Mouse (Mus musculus): ENCODE results near the gene Zkscan7. TPM values are rescaled to one million over a fixed set of nuclear protein-coding genes. Genes with fewer than 3 reads are reported as not detected.

The Zkscan7 gene
- polyA plus RNA-seq, 1 experiment: 3.8 TPM

DNA sequence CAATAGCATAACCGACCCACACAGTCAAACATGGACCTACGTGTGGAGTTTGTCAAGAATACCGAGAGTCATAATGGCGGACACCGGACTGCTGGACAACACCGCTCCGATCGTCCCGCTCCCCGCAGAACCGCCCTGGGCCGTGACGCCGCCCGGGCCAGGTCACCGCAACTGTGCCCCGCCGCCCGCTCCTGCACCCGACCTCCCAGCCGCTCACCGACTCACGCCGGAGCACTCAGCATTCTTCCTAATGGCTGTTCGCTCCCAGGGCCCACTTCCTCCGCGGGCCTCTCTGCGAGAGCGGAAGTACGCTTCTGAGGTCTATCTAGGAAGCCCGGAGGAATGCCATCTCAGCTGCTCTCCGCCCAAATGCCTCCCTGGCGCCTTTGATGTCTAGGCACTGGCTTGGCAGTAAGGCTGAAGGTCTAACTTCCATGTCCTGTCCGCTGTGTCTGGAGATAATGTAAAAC, 19.8 kb upstream of the Zkscan7 start, which contains the start of gene Zfp445:
Zfp445 (minus strand) TSS at position 310 of the 470 bp plus-strand sequence.
- peaks cover 4% of the 10 kb centered on the region; the same call in 1 of the 2 replicates for H3K4me1 ChIP-seq (ENCODE audit: control insufficient read depth, insufficient read depth, insufficient read length, low read length)
- peak within 1 kb of the TSS; percentile 98 for H3K27ac ChIP-seq (replicated peaks; ENCODE audit: low read depth, low read length)
- peak within 1 kb of the TSS; percentile 100 for H3K4me3 ChIP-seq (ENCODE audit: insufficient read depth, low read depth, low read length)

- H3K27ac ChIP-seq (replicated peaks; ENCODE audit: low read depth, low read length): peak overlapping the region; percentile 62
- peaks cover 4% of the 10 kb centered on the region; the same call in 1 of the 2 replicates for H3K4me1 ChIP-seq (ENCODE audit: control insufficient read depth, insufficient read depth, insufficient read length, low read length)
- peak overlapping the region; percentile 100 for H3K4me3 ChIP-seq (ENCODE audit: insufficient read depth, low read depth, low read length)
Measured at GRCm38 (mm10) chr9:122866192-122866591, 19.3 kb upstream of the Zkscan7 start.

DNA sequence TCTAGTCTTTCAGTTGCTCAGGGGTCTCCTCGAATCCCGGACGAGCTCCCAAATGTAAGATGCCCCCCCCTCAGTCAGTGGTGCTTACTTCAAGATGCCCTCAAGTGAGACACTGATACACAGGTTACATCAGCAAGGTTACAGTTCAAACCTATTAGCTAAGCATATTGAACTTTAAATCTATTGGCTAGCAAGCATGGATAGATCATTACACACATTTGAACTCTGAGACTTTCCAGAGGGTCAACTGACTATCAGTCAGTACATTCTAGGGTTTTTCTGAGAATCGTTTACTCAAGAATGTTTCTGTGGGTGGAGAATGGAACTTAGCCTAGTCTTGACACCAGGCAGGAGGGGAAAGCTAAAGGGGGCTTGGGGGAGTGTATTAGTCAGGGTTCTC, 12.9 kb upstream of the Zkscan7 start:
- no peak overlapping the region for H3K4me3 ChIP-seq (ENCODE audit: insufficient read depth, low read depth, low read length)
- H3K27ac ChIP-seq (replicated peaks; ENCODE audit: low read depth, low read length): no peak overlapping the region
- H3K4me1 ChIP-seq (ENCODE audit: control insufficient read depth, insufficient read depth, insufficient read length, low read length): no peaks in the 10 kb centered on the region

- Histone ChIP-seq H3K27ac (replicated peaks; ENCODE audit: low read depth, low read length) (peak overlapping the region; percentile 74), H3K4me3 (ENCODE audit: insufficient read depth, low read depth, low read length) (no peak overlapping the region), H3K4me1 (ENCODE audit: control insufficient read depth, insufficient read depth, insufficient read length, low read length) (no peaks in the 10 kb centered on the region)
Measured at GRCm38 (mm10) chr9:122874653-122875052, 10.8 kb upstream of the Zkscan7 start.

DNA sequence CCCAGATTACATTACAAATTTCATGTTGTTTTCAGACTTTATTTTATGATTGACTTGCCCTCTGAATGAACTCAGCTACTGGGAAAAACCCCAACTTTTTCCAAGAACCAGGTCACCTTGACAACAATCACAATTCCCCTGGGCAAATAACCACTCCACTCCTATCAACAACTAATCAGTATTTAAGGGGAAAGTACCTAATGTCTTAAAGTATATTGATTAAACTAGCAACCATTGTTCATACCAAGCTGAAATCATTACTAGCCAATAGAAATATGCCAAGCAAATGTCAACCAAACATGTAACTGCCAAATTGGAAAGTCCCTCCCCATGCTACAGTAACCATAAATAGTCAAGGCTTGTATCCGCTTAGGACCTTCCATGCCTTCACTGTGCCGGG, 10.3 kb upstream of the Zkscan7 start:
- H3K27ac ChIP-seq (replicated peaks; ENCODE audit: low read depth, low read length): peak overlapping the region; percentile 74
- H3K4me3 ChIP-seq (ENCODE audit: insufficient read depth, low read depth, low read length): no peak overlapping the region
- H3K4me1 ChIP-seq (ENCODE audit: control insufficient read depth, insufficient read depth, insufficient read length, low read length): no peaks in the 10 kb centered on the region

- Histone ChIP-seq H3K4me1 (ENCODE audit: control insufficient read depth, insufficient read depth, insufficient read length, low read length) (peaks cover 5% of the 10 kb centered on the region; the same call in 1 of the 2 replicates), H3K4me3 (ENCODE audit: insufficient read depth, low read depth, low read length) (peak overlapping the region; percentile 95), H3K27ac (replicated peaks; ENCODE audit: low read depth, low read length) (no peak overlapping the region)
Measured at GRCm38 (mm10) chr9:122886372-122887179, 1.1 kb downstream of the Zkscan7 start.

DNA sequence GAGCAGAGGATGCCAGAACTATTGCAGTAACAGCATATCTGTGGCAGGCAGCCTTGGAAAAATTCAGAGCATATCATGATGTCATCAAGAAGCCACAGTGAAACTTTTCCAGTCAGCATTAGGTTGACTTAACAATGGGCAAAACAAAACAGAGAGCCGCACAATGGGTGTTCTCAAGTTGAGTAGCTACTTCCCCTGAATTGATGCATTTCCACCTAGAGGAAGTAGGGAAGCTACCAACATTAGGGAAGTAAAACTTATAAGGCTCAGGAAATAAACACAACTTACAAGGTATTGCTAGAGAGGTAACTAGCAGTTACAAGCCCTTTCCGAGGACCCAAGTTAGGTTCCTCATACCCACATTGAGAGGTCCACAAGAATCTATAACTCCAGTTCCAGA, 15.6 kb downstream of the Zkscan7 start:
- no peak overlapping the region for H3K4me3 ChIP-seq (ENCODE audit: insufficient read depth, low read depth, low read length)
- no peaks in the 10 kb centered on the region for H3K4me1 ChIP-seq (ENCODE audit: control insufficient read depth, insufficient read depth, insufficient read length, low read length)
- no peak overlapping the region for H3K27ac ChIP-seq (replicated peaks; ENCODE audit: low read depth, low read length)

- Histone ChIP-seq H3K27ac (replicated peaks; ENCODE audit: low read depth, low read length) (no peak overlapping the region), H3K4me3 (ENCODE audit: insufficient read depth, low read depth, low read length) (peak overlapping the region; percentile 56), H3K4me1 (ENCODE audit: control insufficient read depth, insufficient read depth, insufficient read length, low read length) (no peaks in the 10 kb centered on the region)
Measured at GRCm38 (mm10) chr9:122902717-122903535, 17.4 kb downstream of the Zkscan7 start.

GRCm38 (mm10) chr9:122922436-122922835, 37.0 kb downstream of the Zkscan7 start:
- no peaks in the 10 kb centered on the region; the same call in 1 of the 2 replicates for H3K4me1 ChIP-seq (ENCODE audit: control insufficient read depth, insufficient read depth, insufficient read length, low read length)
- no peak overlapping the region for H3K27ac ChIP-seq (replicated peaks; ENCODE audit: low read depth, low read length)
- peak overlapping the region; percentile 71 for H3K4me3 ChIP-seq (ENCODE audit: insufficient read depth, low read depth, low read length)

GRCm38 (mm10) chr9:122922936-122923381, 37.5 kb downstream of the Zkscan7 start, which contains the start of gene Zfp105:
TSS of gene Zfp105 (plus strand) at chr9:122923072.
- Histone ChIP-seq H3K4me3 (ENCODE audit: insufficient read depth, low read depth, low read length) (peak within 1 kb of the TSS; percentile 71), H3K4me1 (ENCODE audit: control insufficient read depth, insufficient read depth, insufficient read length, low read length) (no peaks in the 10 kb centered on the region; the same call in 1 of the 2 replicates), H3K27ac (replicated peaks; ENCODE audit: low read depth, low read length) (no peak within 1 kb of the TSS)

- Histone ChIP-seq H3K4me3 (ENCODE audit: insufficient read depth, low read depth, low read length) (no peak overlapping the region), H3K27ac (replicated peaks; ENCODE audit: low read depth, low read length) (no peak overlapping the region), H3K4me1 (ENCODE audit: control insufficient read depth, insufficient read depth, insufficient read length, low read length) (no peaks in the 10 kb centered on the region)
Measured at GRCm38 (mm10) chr9:122928915-122929314, 43.4 kb downstream of the Zkscan7 start.

Other genes with a start within 250 kb of the Zkscan7 start
- not detected in 2 replicates for gene Topaz1, start 138.3 kb upstream of the Zkscan7 start, polyA plus RNA-seq (2012; ENCODE audit: insufficient read depth, insufficient read length, missing spikeins)
- 21.5 and 23.5 TPM in 2 replicates for gene Tcaim, start 80.1 kb upstream of the Zkscan7 start, polyA plus RNA-seq (2012; ENCODE audit: insufficient read depth, insufficient read length, missing spikeins)
- not detected in 2 replicates for gene Gm35549, start 41.6 kb upstream of the Zkscan7 start, polyA plus RNA-seq (2012; ENCODE audit: insufficient read depth, insufficient read length, missing spikeins)
- 24.4 and 26.4 TPM in 2 replicates for gene Zfp445, start 19.7 kb upstream of the Zkscan7 start, polyA plus RNA-seq (2012; ENCODE audit: insufficient read depth, insufficient read length, missing spikeins)
- gene Zfp105, start 37.4 kb downstream of the Zkscan7 start, polyA plus RNA-seq (2012; ENCODE audit: insufficient read depth, insufficient read length, missing spikeins): 0.95 TPM in 1 of 2 replicates, not detected in the other
- 26.9 and 39.3 TPM in 2 replicates for gene 1110059G10Rik, start 65.3 kb downstream of the Zkscan7 start, polyA plus RNA-seq (2012; ENCODE audit: insufficient read depth, insufficient read length, missing spikeins)
- 0.63 TPM in 1 of 2 replicates, not detected in the other for gene Kif15, start 65.4 kb downstream of the Zkscan7 start, polyA plus RNA-seq (2012; ENCODE audit: insufficient read depth, insufficient read length, missing spikeins)
- 8.4 and 13.7 TPM in 2 replicates for gene Tmem42, start 135.6 kb downstream of the Zkscan7 start, polyA plus RNA-seq (2012; ENCODE audit: insufficient read depth, insufficient read length, missing spikeins)
- gene Tgm4, start 149.0 kb downstream of the Zkscan7 start, polyA plus RNA-seq (2012; ENCODE audit: insufficient read depth, insufficient read length, missing spikeins): not detected in 2 replicates
- gene Zdhhc3, start 227.5 kb downstream of the Zkscan7 start, polyA plus RNA-seq (2012; ENCODE audit: insufficient read depth, insufficient read length, missing spikeins): 22.4 and 35.2 TPM in 2 replicates
- 18.3 and 27.9 TPM in 2 replicates for gene Exosc7, start 227.5 kb downstream of the Zkscan7 start, polyA plus RNA-seq (2012; ENCODE audit: insufficient read depth, insufficient read length, missing spikeins)

All from brown adipose tissue, adult 24 weeks (tissue).